Mouse (Mus musculus): Measurements from ENCODE around the gene Cx3cr1. TPM values are rescaled to one million over a fixed set of nuclear protein-coding genes. Genes with fewer than 3 reads are reported as not detected.
A peak's percentile ranks its signal among the peaks of the same experiment; 100 is the strongest.

Gene Cx3cr1
- polyA plus RNA-seq, 1 experiment = 3.9 TPM

GRCm38 (mm10) chr9:119909931-119910330 lies 159.7 kb downstream of the Cx3cr1 start:
- Histone ChIP-seq H3K27ac (ENCODE audit: insufficient read depth, low read depth, low read length) (no peak overlapping the region), H3K4me3 (ENCODE audit: low read depth, low read length) (no peak overlapping the region), H3K36me3 (ENCODE audit: control insufficient read depth, insufficient read depth, low read length) (peaks cover 84% of the 10 kb centered on the region), H3K4me1 (ENCODE audit: control insufficient read depth, insufficient read depth, insufficient read length, low read length) (no peaks in the 10 kb centered on the region), H3K27me3 (ENCODE audit: control insufficient read depth, insufficient read depth, low read length) (no peaks in the 10 kb centered on the region)
- 81% methylated on average over 3 of the region's 3 CpGs for WGBS
- TF ChIP-seq CTCF (IDR thresholded peaks at IDR 0.05; ENCODE audit: extremely low read depth, insufficient read length, insufficient replicate concordance, low read depth, low read length) = no peak
- TF ChIP-seq POLR2A (IDR thresholded peaks at IDR 0.05; ENCODE audit: low read depth, low read length) = no peak

DNA sequence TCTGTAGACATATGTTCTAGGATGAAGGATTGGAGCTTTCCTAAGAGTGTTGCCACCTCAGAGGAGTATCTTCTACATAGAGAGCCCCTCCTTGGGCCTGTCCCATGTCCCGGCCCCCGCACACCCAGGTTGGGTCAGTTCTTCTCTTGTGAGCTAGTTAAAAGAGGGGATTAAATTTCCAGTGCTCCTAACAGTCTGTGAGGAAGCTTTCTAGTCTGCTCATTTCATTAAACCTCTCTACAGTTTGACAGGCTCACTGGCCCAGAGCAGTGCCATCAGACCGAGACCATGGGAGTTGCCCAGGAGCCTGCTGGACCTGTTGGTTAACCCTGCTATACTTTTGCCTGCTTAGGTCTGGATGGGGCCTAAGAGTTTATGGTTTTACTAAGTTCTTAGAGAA lies 161.0 kb downstream of the Cx3cr1 start:
- H3K36me3 ChIP-seq (ENCODE audit: control insufficient read depth, insufficient read depth, low read length) = peaks cover 82% of the 10 kb centered on the region
- WGBS = 96% methylated on average over 3 of the region's 3 CpGs
- H3K4me1 ChIP-seq (ENCODE audit: control insufficient read depth, insufficient read depth, insufficient read length, low read length) = no peaks in the 10 kb centered on the region
- H3K27me3 ChIP-seq (ENCODE audit: control insufficient read depth, insufficient read depth, low read length) = no peaks in the 10 kb centered on the region
- H3K4me3 ChIP-seq (ENCODE audit: low read depth, low read length) = no peak overlapping the region
- no peak overlapping the region for H3K27ac ChIP-seq (ENCODE audit: insufficient read depth, low read depth, low read length)
- TF ChIP-seq CTCF (IDR thresholded peaks at IDR 0.05; ENCODE audit: extremely low read depth, insufficient read length, insufficient replicate concordance, low read depth, low read length) (no peak), POLR2A (IDR thresholded peaks at IDR 0.05; ENCODE audit: low read depth, low read length) (no peak)

- peaks cover 38% of the 10 kb centered on the region for H3K36me3 ChIP-seq (ENCODE audit: control insufficient read depth, insufficient read depth, low read length)
- no peaks in the 10 kb centered on the region for H3K4me1 ChIP-seq (ENCODE audit: control insufficient read depth, insufficient read depth, insufficient read length, low read length)
- H3K4me3 ChIP-seq (ENCODE audit: low read depth, low read length) = no peak overlapping the region
- H3K27ac ChIP-seq (ENCODE audit: insufficient read depth, low read depth, low read length) = no peak overlapping the region
- WGBS = 85% methylated on average over 12 of the region's 12 CpGs
- TF ChIP-seq POLR2A (IDR thresholded peaks at IDR 0.05; ENCODE audit: low read depth, low read length) = no peak
- TF ChIP-seq CTCF (IDR thresholded peaks at IDR 0.05; ENCODE audit: extremely low read depth, insufficient read length, insufficient replicate concordance, low read depth, low read length) = no peak
- H3K27me3 ChIP-seq (ENCODE audit: control insufficient read depth, insufficient read depth, low read length) = no peaks in the 10 kb centered on the region
Measured at GRCm38 (mm10) chr9:119902410-119903151, 167.1 kb downstream of the Cx3cr1 start.

DNA sequence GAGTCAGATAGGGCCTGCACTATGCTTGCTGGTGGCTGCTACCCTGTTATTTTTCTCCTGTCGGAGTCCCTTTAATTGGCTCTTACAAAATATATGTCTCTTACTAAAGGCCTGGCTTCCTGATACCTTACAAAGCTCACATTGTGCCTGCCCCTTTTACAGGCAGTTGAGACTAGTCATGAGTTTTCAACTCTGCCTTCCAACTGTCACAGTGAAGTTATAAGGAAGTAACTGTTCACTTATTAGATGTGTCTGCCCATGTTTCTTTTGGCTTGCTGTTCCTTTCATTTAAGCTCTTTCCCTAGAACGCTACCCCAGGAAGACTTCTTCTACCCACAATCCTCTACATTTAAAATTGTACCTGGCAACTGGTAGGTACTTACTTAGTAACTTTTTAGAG lies 170.2 kb downstream of the Cx3cr1 start:
- peaks cover 3% of the 10 kb centered on the region; the same call in 1 of the 2 replicates for H3K4me1 ChIP-seq (ENCODE audit: control insufficient read depth, insufficient read depth, insufficient read length, low read length)
- no peaks in the 10 kb centered on the region for H3K27me3 ChIP-seq (ENCODE audit: control insufficient read depth, insufficient read depth, low read length)
- no peak overlapping the region for H3K27ac ChIP-seq (ENCODE audit: insufficient read depth, low read depth, low read length)
- TF ChIP-seq POLR2A (IDR thresholded peaks at IDR 0.05; ENCODE audit: low read depth, low read length) (no peak), CTCF (IDR thresholded peaks at IDR 0.05; ENCODE audit: extremely low read depth, insufficient read length, insufficient replicate concordance, low read depth, low read length) (no peak)
- H3K36me3 ChIP-seq (ENCODE audit: control insufficient read depth, insufficient read depth, low read length) = peaks cover 14% of the 10 kb centered on the region
- WGBS = 29% methylated on average over 2 of the region's 2 CpGs
- no peak overlapping the region for H3K4me3 ChIP-seq (ENCODE audit: low read depth, low read length)

GRCm38 (mm10) chr9:119895040-119895721 lies 174.5 kb downstream of the Cx3cr1 start:
- TF ChIP-seq CTCF (IDR thresholded peaks at IDR 0.05; ENCODE audit: extremely low read depth, insufficient read length, insufficient replicate concordance, low read depth, low read length) = no peak
- TF ChIP-seq POLR2A (IDR thresholded peaks at IDR 0.05; ENCODE audit: low read depth, low read length) = no peak
- 1% methylated on average over 71 of the region's 71 CpGs for WGBS
- H3K4me3 ChIP-seq (ENCODE audit: low read depth, low read length) = peak overlapping the region; percentile 93
- no peaks in the 10 kb centered on the region for H3K36me3 ChIP-seq (ENCODE audit: control insufficient read depth, insufficient read depth, low read length)
- H3K4me1 ChIP-seq (ENCODE audit: control insufficient read depth, insufficient read depth, insufficient read length, low read length) = peaks cover 3% of the 10 kb centered on the region; the same call in 1 of the 2 replicates
- H3K27ac ChIP-seq (ENCODE audit: insufficient read depth, low read depth, low read length) = no peak overlapping the region; the same call in 1 of the 2 replicates
- no peaks in the 10 kb centered on the region for H3K27me3 ChIP-seq (ENCODE audit: control insufficient read depth, insufficient read depth, low read length)

DNA sequence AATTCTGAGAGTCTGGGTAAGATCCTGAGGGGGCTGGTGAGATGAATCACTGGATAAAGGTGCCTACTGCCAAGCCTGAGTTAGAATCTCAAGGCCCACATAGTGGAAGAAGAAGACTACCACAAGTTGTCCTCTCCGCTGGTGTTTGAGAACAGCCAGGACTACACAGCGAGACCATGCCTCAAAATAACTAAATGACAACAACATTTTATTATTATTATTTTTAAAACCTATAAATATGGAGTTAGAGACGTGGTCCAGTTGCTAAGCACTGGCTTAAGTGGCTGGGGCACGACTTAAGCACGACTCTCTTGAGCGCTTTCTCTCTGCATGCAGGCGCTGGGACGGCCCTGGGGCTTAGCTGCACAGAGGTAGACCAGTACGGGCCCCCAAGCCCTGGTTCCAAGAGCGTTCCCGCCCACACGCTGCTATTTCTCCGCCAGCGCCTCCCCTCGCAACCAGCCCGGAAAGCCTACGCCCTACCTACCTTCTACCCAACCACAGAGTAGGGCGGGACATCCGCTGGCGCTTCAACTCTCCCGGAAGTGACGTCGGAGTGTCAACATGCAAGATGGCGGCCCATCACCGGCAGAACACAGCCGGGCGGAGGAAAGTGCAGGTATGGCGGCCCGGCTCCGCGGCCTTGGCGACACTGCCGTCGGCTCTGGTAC lies 175.2 kb downstream of the Cx3cr1 start, which contains the start of gene Wdr48:
Gene Wdr48 (plus strand): TSS at position 540 of the 671 bp plus-strand sequence.
- H3K4me1 ChIP-seq (ENCODE audit: control insufficient read depth, insufficient read depth, insufficient read length, low read length) = peaks cover 3% of the 10 kb centered on the region; the same call in 1 of the 2 replicates
- H3K27me3 ChIP-seq (ENCODE audit: control insufficient read depth, insufficient read depth, low read length) = no peaks in the 10 kb centered on the region
- no peaks in the 10 kb centered on the region for H3K36me3 ChIP-seq (ENCODE audit: control insufficient read depth, insufficient read depth, low read length)
- peak within 1 kb of the TSS; percentile 93 for H3K4me3 ChIP-seq (ENCODE audit: low read depth, low read length)
- no peak within 1 kb of the TSS; the same call in 1 of the 2 replicates for H3K27ac ChIP-seq (ENCODE audit: insufficient read depth, low read depth, low read length)
- TF ChIP-seq CTCF (IDR thresholded peaks at IDR 0.05; ENCODE audit: extremely low read depth, insufficient read length, insufficient replicate concordance, low read depth, low read length) (no peak), POLR2A (IDR thresholded peaks at IDR 0.05; ENCODE audit: low read depth, low read length) (peak; percentile 77)
- WGBS = 3% methylated on average over 34 of the region's 34 CpGs

Data from small intestine, adult 2 months (tissue).